Mouse (Mus musculus) lung, embryonic 15.5 days (tissue): ENCODE measurements around the gene Chd2. TPM values are rescaled to one million over a fixed set of nuclear protein-coding genes. Genes with fewer than 3 reads are reported as not detected.
"Not testable (repeated sequence)": the region's sequence is repeated elsewhere in the genome, so short reads cannot be mapped to it uniquely, and the experiment has no call there.

Source experiments
- ATAC-seq: fragments of 200-750 bp; cut with Nextera tagmentation; 2 replicates; pipeline ENCODE4 v1.8.0; 2017; ENCODE audit warnings: moderate number of reproducible peaks, borderline replicate concordance; ENCODE audit not compliant: low FRiP score, low TSS enrichment; ENCODE audit errors: extremely low read depth
- H3K27ac ChIP-seq: fragments of 300-500 bp; sonication (generic); 2 replicates; pipeline ENCODE4 v1.5.1; 2015; ENCODE audit warnings: moderate library complexity, mild to moderate bottlenecking, inconsistent platforms
- H3K27me3 ChIP-seq: fragments of 300-500 bp; sonication (generic); 2 replicates; pipeline ENCODE4 v1.6.1; 2015; ENCODE audit warnings: inconsistent platforms
- H3K36me3 ChIP-seq: fragments of 300-500 bp; sonication (generic); 2 replicates; pipeline ENCODE4 v1.6.1; 2015; ENCODE audit warnings: inconsistent platforms
- H3K4me1 ChIP-seq: fragments of 300-500 bp; sonication (generic); 2 replicates; pipeline ENCODE4 v1.6.1; 2015; ENCODE audit warnings: inconsistent platforms
- H3K4me2 ChIP-seq: fragments of 300-500 bp; sonication (generic); 2 replicates; pipeline ENCODE4 v1.6.1; 2015; ENCODE audit warnings: inconsistent platforms, mild to moderate bottlenecking, moderate library complexity
- H3K4me3 ChIP-seq: fragments of 300-500 bp; sonication (generic); 2 replicates; pipeline ENCODE4 v1.5.1; 2015; ENCODE audit warnings: mild to moderate bottlenecking, inconsistent platforms
- H3K9ac ChIP-seq: fragments of 300-500 bp; sonication (generic); 2 replicates; pipeline ENCODE4 v1.6.1; 2015; ENCODE audit warnings: inconsistent platforms
- H3K9me3 ChIP-seq: fragments of 300-500 bp; sonication (generic); 2 replicates; pipeline ENCODE4 v1.6.1; 2016; ENCODE audit warnings: inconsistent platforms
- WGBS: fragments of 180-500 bp; shearing (Covaris S2); methylation state at CpG from one replicate; pipeline ENCODE4 v1.1.7; 2015; 5-methylcytosine and 5-hydroxymethylcytosine counted together
- polyA plus RNA-seq: library from polyadenylated mRNA; unstranded; fragments of >200 nt; fragmentation: Nextera tagmentation; extraction: Ambion mirVana; gene quantifications from 2 replicates; pipeline ENCODE4 v1.2.1, GENCODE M21; 2015

Gene Chd2
- polyA plus RNA-seq, 1 experiment from 2014 or later = 59.0 TPM

GRCm38 (mm10) chr7:73579072-73579731 is 37.6 kb upstream of the Chd2 start:
- Histone ChIP-seq H3K36me3 (no peaks in the 10 kb centered on the region), H3K4me1 (peaks cover 23% of the 10 kb centered on the region), H3K27ac (peak overlapping the region; percentile 63), H3K9me3 (no peaks in the 10 kb centered on the region), H3K4me2 (no peak overlapping the region), H3K27me3 (no peaks in the 10 kb centered on the region), H3K9ac (no peak overlapping the region), H3K4me3 (no peak overlapping the region)
- peak; percentile 57; the same call in 1 of the 2 replicates for ATAC-seq
- 19% methylated on average over 8 of the region's 8 CpGs for WGBS

GRCm38 (mm10) chr7:73577888-73578421 is 36.3 kb upstream of the Chd2 start:
- Histone ChIP-seq H3K9ac (no peak overlapping the region), H3K9me3 (no peaks in the 10 kb centered on the region), H3K27ac (peak overlapping the region; percentile 63; the same call in 1 of the 2 replicates), H3K4me2 (no peak overlapping the region), H3K4me1 (peaks cover 14% of the 10 kb centered on the region), H3K36me3 (no peaks in the 10 kb centered on the region), H3K4me3 (no peak overlapping the region), H3K27me3 (no peaks in the 10 kb centered on the region)
- no peak for ATAC-seq
- 60% methylated on average over 6 of the region's 6 CpGs for WGBS

GRCm38 (mm10) chr7:73576101-73576936 is 34.7 kb upstream of the Chd2 start:
- ATAC-seq = no peak
- no peak overlapping the region for H3K4me3 ChIP-seq
- H3K4me2 ChIP-seq = no peak overlapping the region
- no peak overlapping the region for H3K9ac ChIP-seq
- peaks cover 14% of the 10 kb centered on the region for H3K4me1 ChIP-seq
- no peak overlapping the region for H3K27ac ChIP-seq
- H3K9me3 ChIP-seq = no peaks in the 10 kb centered on the region
- 32% methylated on average over 16 of the region's 16 CpGs for WGBS
- no peaks in the 10 kb centered on the region for H3K27me3 ChIP-seq
- H3K36me3 ChIP-seq = no peaks in the 10 kb centered on the region

GRCm38 (mm10) chr7:73575257-73575656 is 33.6 kb upstream of the Chd2 start:
- no peak for ATAC-seq
- Histone ChIP-seq H3K36me3 (no peaks in the 10 kb centered on the region), H3K4me3 (no peak overlapping the region), H3K4me2 (no peak overlapping the region), H3K27me3 (no peaks in the 10 kb centered on the region), H3K9me3 (no peaks in the 10 kb centered on the region), H3K27ac (no peak overlapping the region), H3K9ac (no peak overlapping the region), H3K4me1 (peaks cover 14% of the 10 kb centered on the region)
- 51% methylated on average over 8 of the region's 8 CpGs for WGBS

GRCm38 (mm10) chr7:73574673-73575072 is 33.0 kb upstream of the Chd2 start:
- not testable (repeated sequence) for H3K4me3 ChIP-seq, ATAC-seq, H3K36me3 ChIP-seq, H3K9me3 ChIP-seq, H3K9ac ChIP-seq, H3K4me2 ChIP-seq, H3K27me3 ChIP-seq, H3K27ac ChIP-seq
- WGBS = 66% methylated on average over 3 of the region's 3 CpGs
- H3K4me1 ChIP-seq = peaks cover 14% of the 10 kb centered on the region

- no peak for ATAC-seq
- Histone ChIP-seq H3K27ac (no peak overlapping the region), H3K4me3 (no peak overlapping the region), H3K9me3 (no peaks in the 10 kb centered on the region), H3K4me2 (no peak overlapping the region), H3K36me3 (no peaks in the 10 kb centered on the region), H3K4me1 (no peaks in the 10 kb centered on the region), H3K9ac (no peak overlapping the region), H3K27me3 (no peaks in the 10 kb centered on the region)
- WGBS = 63% methylated on average over 3 of the region's 3 CpGs
Observed at GRCm38 (mm10) chr7:73572571-73572970, 30.9 kb upstream of the Chd2 start.

GRCm38 (mm10) chr7:73568801-73569403 is 27.3 kb upstream of the Chd2 start:
- Histone ChIP-seq H3K4me2 (no peak overlapping the region), H3K9me3 (no peaks in the 10 kb centered on the region), H3K4me3 (no peak overlapping the region), H3K36me3 (no peaks in the 10 kb centered on the region), H3K4me1 (no peaks in the 10 kb centered on the region), H3K9ac (no peak overlapping the region), H3K27me3 (no peaks in the 10 kb centered on the region), H3K27ac (no peak overlapping the region)
- no peak for ATAC-seq
- 86% methylated on average over 3 of the region's 3 CpGs for whole genome bisulfite sequencing

- H3K27ac ChIP-seq = no peak overlapping the region
- H3K4me3 ChIP-seq = no peak overlapping the region
- H3K4me1 ChIP-seq = no peaks in the 10 kb centered on the region
- no peaks in the 10 kb centered on the region for H3K27me3 ChIP-seq
- no peaks in the 10 kb centered on the region for H3K36me3 ChIP-seq
- H3K4me2 ChIP-seq = no peak overlapping the region
- no peaks in the 10 kb centered on the region for H3K9me3 ChIP-seq
- H3K9ac ChIP-seq = no peak overlapping the region
- ATAC-seq = no peak
- WGBS = 46% methylated on average over 4 of the region's 4 CpGs
Observed at GRCm38 (mm10) chr7:73567754-73568161, 26.1 kb upstream of the Chd2 start.

- no peak overlapping the region for H3K4me2 ChIP-seq
- no peak overlapping the region for H3K27ac ChIP-seq
- H3K27me3 ChIP-seq = no peaks in the 10 kb centered on the region
- H3K9me3 ChIP-seq = no peaks in the 10 kb centered on the region
- no peaks in the 10 kb centered on the region for H3K36me3 ChIP-seq
- no peak overlapping the region for H3K9ac ChIP-seq
- no peak overlapping the region for H3K4me3 ChIP-seq
- peaks cover 10% of the 10 kb centered on the region for H3K4me1 ChIP-seq
- WGBS = 78% methylated on average over 6 of the region's 6 CpGs
- ATAC-seq = no peak
Observed at GRCm38 (mm10) chr7:73564131-73564530, 22.5 kb upstream of the Chd2 start.

GRCm38 (mm10) chr7:73561492-73562055 is 19.9 kb upstream of the Chd2 start:
- Histone ChIP-seq H3K27me3 (no peaks in the 10 kb centered on the region), H3K36me3 (no peaks in the 10 kb centered on the region), H3K4me1 (peaks cover 10% of the 10 kb centered on the region), H3K4me3 (no peak overlapping the region), H3K27ac (no peak overlapping the region), H3K9me3 (no peaks in the 10 kb centered on the region), H3K9ac (no peak overlapping the region), H3K4me2 (no peak overlapping the region)
- 35% methylated on average over 10 of the region's 10 CpGs for WGBS
- ATAC-seq = no peak

- H3K36me3 ChIP-seq = no peaks in the 10 kb centered on the region
- H3K4me2 ChIP-seq = no peak overlapping the region
- H3K27me3 ChIP-seq = no peaks in the 10 kb centered on the region
- no peaks in the 10 kb centered on the region for H3K9me3 ChIP-seq
- no peak overlapping the region for H3K9ac ChIP-seq
- WGBS = 92% methylated on average over 6 of the region's 6 CpGs
- H3K4me3 ChIP-seq = no peak overlapping the region
- H3K27ac ChIP-seq = no peak overlapping the region
- no peak for ATAC-seq
- peaks cover 10% of the 10 kb centered on the region for H3K4me1 ChIP-seq
Observed at GRCm38 (mm10) chr7:73560811-73561210, 19.2 kb upstream of the Chd2 start.
